Mouse (Mus musculus): ENCODE data around the gene Krt81.

Gene Krt81

DNA sequence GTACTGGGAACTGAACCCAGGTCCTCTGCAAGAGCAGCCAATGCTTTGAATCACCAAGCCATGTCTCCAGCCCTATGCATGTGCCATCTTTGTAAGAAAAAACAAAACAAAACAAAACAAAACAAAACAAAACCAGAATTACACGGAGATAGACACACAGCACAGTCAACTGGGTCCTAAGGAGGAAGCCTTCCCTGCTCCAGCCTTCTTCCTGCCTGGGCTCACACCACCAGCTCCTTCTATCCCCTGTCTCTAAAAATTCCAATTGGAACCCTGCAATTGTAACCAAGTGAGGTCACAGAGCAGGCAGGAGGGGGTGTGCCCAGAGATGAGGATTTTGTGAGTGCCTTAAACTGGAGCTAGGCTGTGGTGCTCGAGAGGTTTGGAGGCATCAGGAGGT is 16.1 kb downstream of the Krt81 start, which contains the start of gene Krt88:
Gene Krt88, plus strand, starts transcription at position 301 of the 400 bp plus-strand sequence.
- no peak for DNase-seq

DNA sequence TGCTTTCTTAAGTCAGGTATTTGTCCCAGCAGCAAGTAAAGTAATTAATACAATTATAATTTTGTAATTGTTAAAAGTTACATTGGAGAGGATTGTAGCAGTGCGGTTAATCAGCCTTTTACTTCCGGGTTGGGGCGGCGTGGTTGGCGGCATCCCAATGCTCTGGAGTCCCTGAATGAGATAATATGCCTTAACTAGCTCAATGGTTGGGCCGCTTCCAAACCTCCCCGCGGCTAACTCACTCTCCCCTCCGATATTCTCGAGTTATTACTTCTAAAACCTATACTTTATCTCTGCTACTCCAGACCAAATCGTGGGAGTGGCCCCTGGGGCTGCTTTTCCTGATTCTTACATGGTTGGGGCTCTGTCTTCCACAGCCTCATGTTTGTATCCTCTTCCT is 17.0 kb downstream of the Krt81 start:
- no peak for DNase-seq

DNA sequence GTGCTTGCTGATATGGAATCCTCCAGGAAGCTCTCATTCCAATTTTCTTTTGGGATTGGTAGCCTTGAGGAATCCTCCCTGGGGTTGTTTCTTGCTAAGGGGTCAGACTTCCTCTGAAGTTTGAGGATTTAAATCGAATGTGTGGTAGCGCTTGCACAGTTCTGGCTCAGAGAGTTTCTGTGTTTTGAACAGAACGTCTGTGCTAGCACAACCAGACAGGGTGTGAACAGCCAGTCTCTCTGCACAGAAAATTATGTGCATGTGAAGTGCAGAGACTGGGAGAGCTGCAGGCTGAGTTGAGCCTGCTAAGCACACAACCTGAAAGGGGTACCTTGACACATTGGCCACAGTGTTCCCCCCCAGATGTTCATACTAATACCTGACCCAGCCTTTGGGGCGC is 22.7 kb downstream of the Krt81 start:
- peak; percentile 48 for DNase-seq

DNA sequence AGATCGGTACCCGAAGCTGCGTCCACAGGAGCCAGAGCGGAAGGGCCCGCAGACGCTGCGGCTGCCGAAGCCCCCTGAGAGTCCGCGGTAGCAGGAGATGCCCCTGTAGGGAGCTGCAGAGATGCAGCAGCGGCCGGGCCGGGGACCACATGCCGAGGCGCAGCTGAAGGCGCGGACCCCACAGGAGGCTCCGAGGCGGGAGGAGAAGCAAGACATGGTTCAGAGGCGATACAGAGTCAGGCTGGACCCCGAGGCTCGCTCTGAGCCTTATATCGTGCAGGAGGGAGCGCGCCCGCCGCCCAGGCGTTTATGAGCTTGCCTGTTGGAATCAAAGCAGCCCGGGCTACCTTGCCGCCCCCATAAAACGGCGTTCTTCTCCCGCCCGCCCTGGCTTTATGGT is 25.0 kb downstream of the Krt81 start, which contains the start of gene Krt87:
Gene Krt87, minus strand, starts transcription at position 250 of the 400 bp plus-strand sequence.
- DNase-seq: no peak

DNA sequence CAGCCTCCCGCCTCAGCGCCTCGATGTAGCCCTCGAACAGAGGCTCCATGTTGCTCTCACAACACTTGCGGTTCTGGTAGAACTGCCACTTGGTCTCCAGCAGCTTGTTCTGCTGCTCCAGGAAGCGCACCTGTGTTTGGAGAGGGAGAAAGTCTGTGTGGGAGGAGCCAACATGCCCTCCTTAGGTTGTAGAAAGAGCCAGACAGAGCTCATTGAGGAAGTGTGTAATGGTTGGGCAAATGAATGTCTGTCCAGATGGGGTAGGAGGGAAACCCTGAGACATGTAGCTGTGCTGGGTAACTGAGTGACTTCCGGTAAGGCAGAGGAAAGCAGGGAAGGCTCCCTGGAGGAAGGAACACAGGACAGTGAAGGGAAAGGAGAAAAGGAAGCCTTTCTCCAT is 26.9 kb downstream of the Krt81 start:
- DNase-seq: no peak

DNA sequence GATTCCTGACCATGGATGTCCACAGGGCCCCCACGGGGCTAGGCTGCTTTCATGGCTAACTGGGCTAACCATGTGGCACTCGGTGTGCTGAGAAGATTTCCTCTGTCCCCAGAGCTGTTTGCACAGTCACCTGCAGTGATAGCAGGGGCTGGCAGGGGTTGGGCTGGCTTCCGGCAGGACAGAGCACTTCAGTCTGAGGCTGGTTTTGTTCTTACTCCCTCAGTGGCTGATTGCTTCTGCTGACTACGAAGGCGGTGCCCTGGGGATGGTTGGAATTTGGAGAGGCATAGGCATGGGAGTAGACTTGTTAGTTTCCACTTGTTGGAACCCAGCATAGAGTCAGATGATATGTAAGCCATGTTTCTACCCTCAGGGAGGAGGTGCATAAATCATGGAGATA is 38.6 kb downstream of the Krt81 start:
- no peak for DNase-seq

DNA sequence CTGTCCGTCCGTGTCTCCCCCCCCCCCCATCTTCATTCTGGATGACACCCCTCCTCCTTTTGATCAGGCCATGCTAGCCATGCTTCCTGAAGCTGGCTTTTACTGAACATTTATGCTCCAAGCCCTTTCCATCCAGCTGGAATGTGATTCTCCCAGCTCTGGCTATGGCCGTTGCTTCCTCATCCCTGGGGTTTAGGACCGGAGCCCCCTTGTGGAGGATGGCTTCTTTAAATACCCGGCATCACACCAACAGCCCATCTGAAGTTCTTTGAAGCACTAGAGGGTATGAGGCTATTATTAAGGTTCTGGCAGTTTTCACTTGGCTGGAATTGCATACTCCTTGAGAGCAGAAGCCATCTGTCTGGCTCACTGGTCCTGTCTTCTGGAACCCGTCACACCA is 42.6 kb downstream of the Krt81 start:
- no peak for DNase-seq

DNA sequence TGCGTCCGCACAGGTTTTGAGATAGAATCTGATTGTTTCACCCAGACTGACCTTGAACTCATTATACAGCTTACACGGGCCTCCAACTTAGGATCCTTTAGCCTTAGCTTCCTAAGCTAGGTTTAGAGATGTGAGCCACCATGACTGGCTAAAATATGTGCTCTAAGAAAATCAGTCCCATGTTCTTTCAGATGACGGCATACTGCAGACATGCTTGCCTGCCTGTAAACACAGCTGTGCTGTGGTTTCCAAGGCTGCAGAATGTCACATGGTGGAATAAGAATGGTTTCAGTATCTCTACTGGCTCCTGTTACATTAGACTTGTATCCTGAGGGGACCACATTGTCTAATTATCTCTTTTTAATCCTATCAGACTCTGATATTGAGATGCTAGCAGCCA is 44.6 kb downstream of the Krt81 start:
- DNase-seq: peak; percentile 15

DNA sequence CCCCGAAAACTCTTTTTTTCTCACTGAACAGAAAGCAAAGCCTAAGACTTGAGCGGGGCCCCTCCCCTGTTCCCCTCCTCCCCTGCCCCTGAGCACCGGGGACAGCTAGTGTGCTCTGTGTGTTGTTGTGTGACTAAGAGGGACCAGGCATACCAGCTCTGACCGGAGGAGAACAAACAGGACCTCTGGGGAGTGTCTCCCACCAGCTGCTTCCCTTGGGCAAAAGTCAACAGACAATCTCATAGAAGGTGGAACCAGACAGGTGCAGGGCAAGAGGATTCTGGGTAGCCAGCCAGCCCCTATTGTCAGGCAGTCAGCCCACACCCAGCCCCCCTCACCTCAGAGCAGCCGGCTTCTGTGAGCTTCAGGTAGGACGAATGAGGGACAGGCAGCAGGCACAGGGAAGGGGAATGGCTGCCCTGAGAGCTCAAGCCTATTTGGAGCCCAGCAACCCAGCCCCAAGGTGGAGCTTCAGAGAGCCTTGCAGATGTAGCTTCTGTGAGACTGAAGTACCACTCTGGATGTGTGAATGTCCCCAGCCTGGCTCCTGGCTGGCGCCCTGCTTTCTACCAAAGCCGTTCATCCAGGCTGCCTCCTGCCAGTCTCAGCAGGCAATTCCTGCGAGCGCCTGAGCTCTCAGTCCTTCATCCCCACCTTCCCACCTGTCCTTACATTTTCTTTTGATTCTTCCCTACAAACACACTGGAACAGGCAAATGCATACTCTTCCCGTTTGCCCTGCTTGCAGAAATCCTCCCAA is 48.6 kb downstream of the Krt81 start:
- DNase-seq: no peak

DNA sequence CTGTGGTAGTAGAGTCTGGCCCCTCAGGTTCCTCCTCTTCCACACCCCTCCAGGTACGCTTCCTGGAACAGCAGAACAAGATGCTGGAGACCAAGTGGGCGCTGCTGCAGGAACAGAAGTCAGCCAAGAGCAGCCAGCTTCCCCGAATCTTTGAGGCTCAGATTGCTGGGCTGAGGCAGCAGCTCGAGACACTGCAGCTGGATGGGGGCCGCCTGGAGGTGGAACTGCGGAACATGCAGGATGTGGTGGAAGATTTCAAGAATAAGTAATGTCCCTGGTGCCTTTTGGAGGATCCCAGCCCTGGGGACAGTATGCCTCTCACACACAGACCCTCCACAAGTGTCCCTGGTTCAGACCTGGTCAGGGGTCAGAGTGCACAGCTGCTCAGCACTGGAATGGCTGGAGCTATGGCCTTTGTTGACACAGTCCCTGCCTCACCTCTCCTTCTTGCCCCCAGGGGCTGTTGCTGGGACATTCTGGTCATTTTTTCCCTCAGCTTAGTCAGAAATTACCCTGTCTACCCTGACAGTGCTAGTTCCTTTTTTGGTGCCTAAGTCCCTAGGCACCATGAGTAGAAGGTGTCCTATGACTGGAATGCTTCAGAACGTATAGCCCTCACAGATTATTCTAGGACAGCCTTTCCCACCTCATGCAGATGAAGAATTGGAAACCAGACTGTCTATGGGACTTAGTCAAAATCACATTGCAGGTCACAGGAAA is 49.5 kb downstream of the Krt81 start:
- no peak for DNase-seq

DNA sequence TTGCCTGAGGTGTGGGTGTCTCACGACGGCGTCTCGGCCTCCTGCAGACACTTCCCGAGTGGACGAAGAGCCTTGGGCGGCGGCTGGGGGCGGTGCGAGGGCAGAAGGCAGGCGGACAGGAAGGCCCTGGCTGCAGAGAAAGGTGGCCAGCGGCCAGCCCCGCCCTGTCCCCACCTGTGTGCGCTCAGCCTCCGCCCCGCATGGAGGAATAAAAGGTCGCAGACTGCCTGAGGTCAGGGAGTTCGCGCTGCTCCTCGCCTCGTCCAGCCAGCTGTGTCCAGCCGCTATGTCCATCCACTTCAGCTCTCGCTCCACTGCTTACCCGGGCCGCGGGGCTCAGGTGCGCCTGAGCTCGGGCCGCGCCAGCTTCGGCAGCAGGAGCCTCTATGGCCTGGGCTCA is 51.4 kb downstream of the Krt81 start:
- DNase-seq: no peak

DNA sequence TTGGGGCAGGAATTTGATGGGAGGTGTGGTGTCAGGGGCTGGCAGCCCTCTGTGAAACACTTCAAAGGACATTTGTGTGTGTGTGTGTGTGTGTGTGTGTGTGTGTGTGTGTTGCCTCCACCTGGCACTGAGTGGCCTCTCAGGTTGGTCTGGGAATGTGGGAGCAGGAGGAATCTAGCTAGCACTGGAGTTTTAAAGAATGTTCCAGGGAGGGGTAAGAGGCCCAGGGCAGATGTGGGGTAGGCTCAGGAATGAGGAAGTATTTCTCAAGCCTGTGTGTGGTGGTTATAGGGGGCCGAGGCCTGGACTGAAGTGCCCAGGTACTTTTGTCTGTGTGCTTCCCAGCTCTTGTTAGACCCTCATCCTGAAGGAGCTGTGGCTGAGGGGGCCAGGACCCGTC is 52.8 kb downstream of the Krt81 start, which contains the start of gene Krt7:
Gene Krt7, plus strand, starts transcription at position 269 of the 400 bp plus-strand sequence.
- DNase-seq: no peak
